In the genomic region with DNA sequence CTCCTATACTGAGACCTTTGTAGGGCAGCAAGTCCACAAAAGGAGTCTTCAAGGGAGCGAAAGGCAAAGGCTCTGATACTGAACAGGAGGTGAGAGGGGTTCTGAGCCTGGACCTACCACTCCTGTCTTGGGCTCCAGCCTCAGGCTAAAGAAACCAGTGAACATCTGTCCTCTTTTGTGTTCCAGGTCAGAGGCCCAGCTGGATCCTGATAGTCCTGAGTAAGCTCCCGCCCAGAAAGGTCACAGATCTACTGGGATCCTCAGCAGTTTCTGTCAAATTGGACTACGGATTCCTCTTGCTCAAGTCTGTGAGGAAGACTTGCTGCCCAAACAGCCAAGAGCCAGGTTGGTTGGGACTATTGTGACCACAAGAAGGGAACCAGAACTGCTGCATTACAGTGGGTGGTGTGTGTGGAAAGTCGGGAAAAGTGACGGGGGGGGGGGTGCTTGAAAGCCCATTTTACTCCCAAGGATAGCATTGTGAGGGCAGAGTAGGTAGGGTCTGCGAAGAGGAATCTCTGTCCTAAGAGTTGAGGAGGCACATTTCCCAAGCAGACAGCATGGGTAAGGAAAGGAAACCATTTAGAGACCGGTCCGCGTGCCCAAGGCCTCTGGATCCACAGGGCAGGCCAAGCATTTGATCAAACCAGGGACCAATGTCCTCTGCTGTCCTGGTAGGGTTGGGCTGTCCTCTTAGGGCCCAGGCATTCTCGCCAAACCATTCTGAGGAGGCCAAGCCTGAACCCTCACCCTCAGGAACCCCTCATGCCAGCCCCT, we compare ENCODE assay signal across 13 mouse cellular contexts. TPM values are rescaled to one million over a fixed set of nuclear protein-coding genes. Genes with fewer than 3 reads are reported as not detected.
A peak's percentile ranks its signal among the peaks of the same experiment; 100 is the strongest.
DNase-seq lines count a peak whose midpoint lies in the region; TF ChIP-seq lines count a peak whose summit lies in the region.
"Had no signal": no experiment of that assay in that cellular context is flagged by ENCODE, and none has a peak within 500 bp of the region (broad histone marks: within the 10 kb centered on the region; RNA-seq: fewer than 3 reads in every experiment).

No protein-coding gene starts in this region.

- peaks cover 93% of the 10 kb centered on the region for H3K27me3 ChIP-seq in heart, embryonic 10.5 days (ENCODE audit: insufficient read depth, poor library complexity, severe bottlenecking)
- peaks cover 98% of the 10 kb centered on the region for H3K27me3 ChIP-seq in hindbrain, embryonic 10.5 days (ENCODE audit: insufficient read depth, poor library complexity, severe bottlenecking)
- peaks cover 97% of the 10 kb centered on the region for H3K27me3 ChIP-seq in midbrain, embryonic 10.5 days (ENCODE audit: low read depth, poor library complexity, severe bottlenecking)
- H3K27me3 ChIP-seq in cerebellum, adult 2 months (ENCODE audit: control insufficient read depth, insufficient read depth, low read length) = peaks cover 9% of the 10 kb centered on the region; the same call in 1 of the 2 replicates

- no peaks in the 10 kb centered on the region for H3K36me3 ChIP-seq in heart, embryonic 10.5 days
- H3K36me3 ChIP-seq in hindbrain, embryonic 10.5 days = no peaks in the 10 kb centered on the region
- H3K36me3 ChIP-seq in midbrain, embryonic 10.5 days = no peaks in the 10 kb centered on the region

- H3K27ac ChIP-seq in heart, embryonic 10.5 days = peak overlapping the region; percentile 93
- peak overlapping the region; percentile 75 for H3K27ac ChIP-seq in hindbrain, embryonic 10.5 days
- no peak overlapping the region for H3K27ac ChIP-seq in midbrain, embryonic 10.5 days (replicated peaks)
- H3K27ac ChIP-seq in cerebellum, adult 2 months (ENCODE audit: insufficient read depth, low read length) = no peak overlapping the region

- H3K4me1 ChIP-seq in heart, embryonic 10.5 days = peaks cover 41% of the 10 kb centered on the region
- peaks cover 53% of the 10 kb centered on the region for H3K4me1 ChIP-seq in hindbrain, embryonic 10.5 days (replicated peaks)
- peaks cover 52% of the 10 kb centered on the region for H3K4me1 ChIP-seq in midbrain, embryonic 10.5 days
- peaks cover 3% of the 10 kb centered on the region; the same call in 1 of the 2 replicates for H3K4me1 ChIP-seq in cerebellum, adult 2 months (ENCODE audit: control insufficient read depth, insufficient read depth, low read length)

- H3K9me3 ChIP-seq in heart, embryonic 10.5 days = no peaks in the 10 kb centered on the region
- H3K9me3 ChIP-seq in hindbrain, embryonic 10.5 days = no peaks in the 10 kb centered on the region
- H3K9me3 ChIP-seq in midbrain, embryonic 10.5 days (replicated peaks) = no peaks in the 10 kb centered on the region
- H3K9me3 ChIP-seq: megakaryocyte, embryonic 14.5 days had no signal

- no peak for TF ChIP-seq CTCF in cerebellum, adult 2 months (IDR thresholded peaks at IDR 0.05; ENCODE audit: borderline replicate concordance, insufficient read depth, low read depth, low read length)

- WGBS in heart, embryonic 10.5 days = 16% methylated on average over 10 of the region's 10 CpGs
- WGBS in hindbrain, embryonic 10.5 days = 9% methylated on average over 10 of the region's 10 CpGs
- WGBS in midbrain, embryonic 10.5 days = 8% methylated on average over 10 of the region's 10 CpGs
- WGBS in cerebellum, adult 2 months = 27% methylated on average over 10 of the region's 10 CpGs

- peak overlapping the region; percentile 73 for H3K4me3 ChIP-seq in heart, embryonic 10.5 days
- peak overlapping the region; percentile 61 for H3K4me3 ChIP-seq in hindbrain, embryonic 10.5 days
- peak overlapping the region; percentile 56 for H3K4me3 ChIP-seq in midbrain, embryonic 10.5 days
- no peak overlapping the region for H3K4me3 ChIP-seq in cerebellum, adult 2 months (replicated peaks; ENCODE audit: insufficient read depth, low read depth, low read length)
- H3K4me3 ChIP-seq: megakaryocyte, embryonic 14.5 days had no signal

- no peak for TF ChIP-seq POLR2A in cerebellum, adult 2 months (IDR thresholded peaks at IDR 0.05; ENCODE audit: borderline replicate concordance, insufficient read depth, low read length)

- DNase-seq in heart, embryonic 10.5 days (ENCODE audit: low spot score) = no peak
- no peak for DNase-seq in heart, postnatal 14 days
- peak; percentile 69 for DNase-seq in R1 (ENCODE audit: low read depth, low spot score)
- peak; percentile 13 for DNase-seq in hindbrain, embryonic 10.5 days (ENCODE audit: low spot score)
- peak; percentile 43 for DNase-seq in midbrain, embryonic 10.5 days (ENCODE audit: low spot score)
- DNase-seq in adrenal gland, postnatal 4 days (ENCODE audit: low spot score in 2 of 2) = no peak
- no peak for DNase-seq in cerebellum, adult 2 months
- DNase-seq in cerebellum, postnatal 10 days = no peak
- DNase-seq: cerebellum, postnatal 14 days; gastrocnemius, postnatal 36 days; layer of hippocampus, postnatal 36 days; right cerebral cortex, postnatal 4 days had no signal

- intact Hi-C loops in heart, postnatal 14 days (cut with DNase I) = loop anchor here (5.0 kb wide), 2 partner anchors 48 to 88 kb away; no protein-coding TSS in a partner anchor

RNA-seq across cellular contexts. Expression of gene Irx4, which starts 0.5 kb away (rescaled TPM):
- 39.4 and 78.4 TPM in 2 replicates for polyA plus RNA-seq in heart, embryonic 10.5 days (2016; fragmentation: Nextera tagmentation; extraction: Ambion mirVana)
- 10 to 100 TPM; 24.5 to 27.7 TPM for total RNA-seq in heart, postnatal 14 days (2021)
- polyA plus RNA-seq in hindbrain, embryonic 10.5 days (2016; fragmentation: Nextera tagmentation; extraction: Ambion mirVana) = 5.4 and 8.0 TPM in 2 replicates
- 1.3 and 1.7 TPM in 2 replicates for polyA plus RNA-seq in midbrain, embryonic 10.5 days (2016; fragmentation: Nextera tagmentation; extraction: Ambion mirVana)
- not detected for total RNA-seq in adrenal gland, postnatal 4 days (2021)
- polyA plus RNA-seq in cerebellum, adult 2 months (2012; rRNA removed) = 0.43 and 0.70 TPM in 2 replicates
- total RNA-seq: gastrocnemius, postnatal 36 days; layer of hippocampus, postnatal 36 days had no signal

Comparison
In these comparisons a context has a peak if more than half of its experiments do, and no peak if none do; other contexts are left out.
1. DNase-seq: peak in R1 (single experiment), hindbrain, embryonic 10.5 days (single experiment) and midbrain, embryonic 10.5 days (single experiment); none in heart, embryonic 10.5 days (single experiment), heart, postnatal 14 days (0 of 2), adrenal gland, postnatal 4 days (0 of 2), cerebellum, adult 2 months (0 of 2) and cerebellum, postnatal 10 days (0 of 2).
2. H3K27ac ChIP-seq: peak in heart, embryonic 10.5 days (single experiment) and hindbrain, embryonic 10.5 days (single experiment); none in midbrain, embryonic 10.5 days (single experiment) and cerebellum, adult 2 months (single experiment).